Mouse (Mus musculus) cerebellum, adult 2 months (tissue): Measurements from ENCODE around the gene Tpcn1.

Experiments used
- CTCF ChIP-seq: fragments of 200-500 bp; IDR thresholded peaks from 2 replicates; pipeline ENCODE4 v1.5.1; 2011; ENCODE audit warnings: low read depth, mild to moderate bottlenecking, control low read depth, low read length, moderate library complexity, borderline replicate concordance; ENCODE audit not compliant: insufficient read depth
- POLR2A ChIP-seq: fragments of 200-500 bp; IDR thresholded peaks from 2 replicates; pipeline ENCODE4 v1.6.1; 2011; ENCODE audit warnings: low read length, control low read depth, borderline replicate concordance; ENCODE audit not compliant: insufficient read depth

DNA sequence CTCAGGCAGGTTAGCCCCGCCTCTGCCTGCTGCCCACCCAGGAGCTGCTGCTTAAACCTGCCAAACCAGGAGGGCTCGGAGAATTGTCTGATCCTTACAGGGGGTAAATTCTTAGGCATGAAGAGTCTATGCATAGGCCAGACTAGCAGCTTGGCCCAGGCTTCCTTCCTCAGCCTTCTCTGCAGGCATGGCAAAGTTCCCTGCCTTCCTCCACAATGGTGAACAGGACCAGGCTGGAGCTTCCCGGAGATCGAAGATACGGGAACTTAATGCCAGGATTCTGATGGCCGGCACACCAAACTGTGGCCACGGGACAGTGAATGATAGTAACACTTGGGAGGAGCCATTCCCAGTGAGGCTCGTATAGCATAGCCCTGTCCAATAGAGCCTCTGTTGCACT, 30.4 kb downstream of the Tpcn1 start:
- TF ChIP-seq CTCF = no peak
- no peak for TF ChIP-seq POLR2A
